Mouse (Mus musculus): ENCODE data around the gene F7. TPM values are rescaled to one million over a fixed set of nuclear protein-coding genes. Genes with fewer than 3 reads are reported as not detected.

The F7 gene
- not detected in 2 replicates for polyA plus RNA-seq (2016; fragmentation: Nextera tagmentation; extraction: Ambion mirVana)

GRCm38 (mm10) chr8:13025487-13026224 lies at the start of gene F7:
F7 (plus strand) TSS chr8:13026034.
- Histone ChIP-seq H3K36me3 (no peaks in the 10 kb centered on the region), H3K4me1 (no peaks in the 10 kb centered on the region), H3K4me3 (no peak within 1 kb of the TSS), H3K9me3 (no peaks in the 10 kb centered on the region), H3K9ac (no peak within 1 kb of the TSS), H3K27me3 (no peaks in the 10 kb centered on the region), H3K4me2 (replicated peaks) (no peak within 1 kb of the TSS), H3K27ac (no peak within 1 kb of the TSS)
- 59% methylated on average over 10 of the region's 10 CpGs for WGBS
- ATAC-seq (ENCODE audit: insufficient number of reproducible peaks, insufficient read depth, low FRiP score, low TSS enrichment): no peak

DNA sequence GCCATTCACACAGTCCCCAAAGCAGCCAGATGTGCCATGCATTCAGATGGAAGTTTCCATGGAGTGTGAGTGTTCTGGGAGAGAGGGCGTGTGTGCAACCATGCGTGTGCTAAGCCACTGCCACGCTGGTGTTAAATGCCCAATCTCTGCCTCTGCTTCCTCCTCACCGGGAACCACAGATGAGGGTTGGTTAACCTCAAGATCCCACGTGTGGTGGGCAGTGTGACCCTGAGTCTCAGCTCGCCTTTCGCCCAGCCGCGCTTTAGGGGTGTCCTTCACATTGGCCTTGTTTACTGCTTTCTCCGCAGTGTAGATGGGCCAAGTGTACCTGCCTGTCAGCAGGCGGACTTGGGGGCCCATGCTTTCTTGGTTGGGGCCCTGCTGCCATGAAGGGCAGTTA lies 49.5 kb upstream of the F7 start:
- H3K36me3 ChIP-seq: 0 out of 2 replicates have a peak, but pooled peaks cover 13% of the 10 kb centered on the region
- no peak overlapping the region for H3K9ac ChIP-seq
- H3K9me3 ChIP-seq: 0 out of 2 replicates have a peak, but pooled peaks cover 1% of the 10 kb centered on the region
- H3K27me3 ChIP-seq: no peaks in the 10 kb centered on the region
- WGBS: 86% methylated on average over 11 of the region's 11 CpGs
- 0 out of 2 replicates have a peak, but pooled peaks cover 3% of the 10 kb centered on the region for H3K4me1 ChIP-seq
- no peak for ATAC-seq (ENCODE audit: insufficient number of reproducible peaks, insufficient read depth, low FRiP score, low TSS enrichment)
- H3K4me2 ChIP-seq (replicated peaks): no peak overlapping the region
- H3K27ac ChIP-seq: no peak overlapping the region
- H3K4me3 ChIP-seq: no peak overlapping the region

DNA sequence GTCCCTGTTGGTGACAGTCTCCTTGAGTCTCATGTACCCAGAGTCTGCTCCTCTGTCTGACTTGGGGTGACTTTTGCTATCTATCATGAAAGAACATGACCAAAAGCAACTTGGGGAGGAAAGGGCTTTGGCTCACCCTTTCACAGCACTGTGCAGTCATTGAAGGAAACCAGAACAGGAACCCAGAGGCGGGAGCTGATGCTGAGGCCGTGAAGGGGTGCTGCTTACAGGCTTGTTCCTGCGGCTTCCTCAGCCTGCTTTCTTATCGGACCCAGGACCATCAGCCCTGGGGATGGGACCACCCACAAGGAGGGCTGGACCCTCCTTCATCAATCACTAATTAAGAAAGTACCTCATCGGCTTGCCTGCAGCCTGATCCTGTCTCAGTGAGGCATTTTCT lies 49.1 kb upstream of the F7 start:
- Histone ChIP-seq H3K9me3 (0 out of 2 replicates have a peak, but pooled peaks cover 5% of the 10 kb centered on the region), H3K4me3 (no peak overlapping the region), H3K9ac (no peak overlapping the region), H3K36me3 (0 out of 2 replicates have a peak, but pooled peaks cover 13% of the 10 kb centered on the region), H3K27ac (no peak overlapping the region), H3K27me3 (no peaks in the 10 kb centered on the region), H3K4me1 (0 out of 2 replicates have a peak, but pooled peaks cover 3% of the 10 kb centered on the region), H3K4me2 (replicated peaks) (no peak overlapping the region)
- WGBS: 59% methylated on average over 5 of the region's 5 CpGs
- no peak for ATAC-seq (ENCODE audit: insufficient number of reproducible peaks, insufficient read depth, low FRiP score, low TSS enrichment)

- Histone ChIP-seq H3K36me3 (0 out of 2 replicates have a peak, but pooled peaks cover 13% of the 10 kb centered on the region), H3K27ac (no peak overlapping the region), H3K4me3 (no peak overlapping the region), H3K4me1 (0 out of 2 replicates have a peak, but pooled peaks cover 3% of the 10 kb centered on the region), H3K27me3 (no peaks in the 10 kb centered on the region), H3K9ac (no peak overlapping the region), H3K9me3 (0 out of 2 replicates have a peak, but pooled peaks cover 5% of the 10 kb centered on the region), H3K4me2 (replicated peaks) (no peak overlapping the region)
- 79% methylated on average over 12 of the region's 12 CpGs for WGBS
- no peak for ATAC-seq (ENCODE audit: insufficient number of reproducible peaks, insufficient read depth, low FRiP score, low TSS enrichment)
These were observed 48.5 kb upstream of the F7 start for GRCm38 (mm10) chr8:12977325-12977724.

GRCm38 (mm10) chr8:12978308-12978707 lies 47.5 kb upstream of the F7 start:
- no peak for ATAC-seq (ENCODE audit: insufficient number of reproducible peaks, insufficient read depth, low FRiP score, low TSS enrichment)
- H3K4me1 ChIP-seq: 0 out of 2 replicates have a peak, but pooled peaks cover 3% of the 10 kb centered on the region
- no peaks in the 10 kb centered on the region for H3K27me3 ChIP-seq
- H3K4me3 ChIP-seq: no peak overlapping the region
- H3K27ac ChIP-seq: no peak overlapping the region
- H3K4me2 ChIP-seq (replicated peaks): no peak overlapping the region
- no peak overlapping the region for H3K9ac ChIP-seq
- 0 out of 2 replicates have a peak, but pooled peaks cover 5% of the 10 kb centered on the region for H3K9me3 ChIP-seq
- WGBS: 49% methylated on average over 2 of the region's 2 CpGs
- H3K36me3 ChIP-seq: 0 out of 2 replicates have a peak, but pooled peaks cover 13% of the 10 kb centered on the region

DNA sequence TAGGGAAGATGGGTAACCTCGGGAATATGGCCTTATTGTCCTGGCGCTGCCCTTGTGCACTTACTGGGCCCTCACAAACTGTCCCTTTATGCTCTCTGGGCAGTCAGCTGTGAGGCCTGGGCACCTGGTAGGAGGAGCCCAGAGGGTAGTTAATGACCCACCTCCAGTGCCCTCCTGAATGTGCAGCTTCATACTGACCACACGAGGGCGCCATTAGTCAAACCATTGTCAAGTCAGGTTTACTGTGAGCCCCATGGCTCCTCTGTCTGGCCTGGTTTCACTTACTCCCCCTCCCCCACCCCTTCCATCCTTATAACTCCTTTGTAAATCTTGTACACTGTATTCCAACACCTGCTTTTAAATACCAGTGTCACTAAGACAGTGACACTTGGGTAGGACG lies 47.1 kb upstream of the F7 start:
- no peaks in the 10 kb centered on the region for H3K27me3 ChIP-seq
- no peak overlapping the region for H3K4me3 ChIP-seq
- 0 out of 2 replicates have a peak, but pooled peaks cover 13% of the 10 kb centered on the region for H3K36me3 ChIP-seq
- H3K9me3 ChIP-seq: 0 out of 2 replicates have a peak, but pooled peaks cover 5% of the 10 kb centered on the region
- 0 out of 2 replicates have a peak, but pooled peaks cover 3% of the 10 kb centered on the region for H3K4me1 ChIP-seq
- no peak overlapping the region for H3K9ac ChIP-seq
- WGBS: 23% methylated on average over 5 of the region's 5 CpGs
- no peak overlapping the region for H3K27ac ChIP-seq
- peak; percentile 66 for ATAC-seq (ENCODE audit: insufficient number of reproducible peaks, insufficient read depth, low FRiP score, low TSS enrichment)
- H3K4me2 ChIP-seq (replicated peaks): no peak overlapping the region

DNA sequence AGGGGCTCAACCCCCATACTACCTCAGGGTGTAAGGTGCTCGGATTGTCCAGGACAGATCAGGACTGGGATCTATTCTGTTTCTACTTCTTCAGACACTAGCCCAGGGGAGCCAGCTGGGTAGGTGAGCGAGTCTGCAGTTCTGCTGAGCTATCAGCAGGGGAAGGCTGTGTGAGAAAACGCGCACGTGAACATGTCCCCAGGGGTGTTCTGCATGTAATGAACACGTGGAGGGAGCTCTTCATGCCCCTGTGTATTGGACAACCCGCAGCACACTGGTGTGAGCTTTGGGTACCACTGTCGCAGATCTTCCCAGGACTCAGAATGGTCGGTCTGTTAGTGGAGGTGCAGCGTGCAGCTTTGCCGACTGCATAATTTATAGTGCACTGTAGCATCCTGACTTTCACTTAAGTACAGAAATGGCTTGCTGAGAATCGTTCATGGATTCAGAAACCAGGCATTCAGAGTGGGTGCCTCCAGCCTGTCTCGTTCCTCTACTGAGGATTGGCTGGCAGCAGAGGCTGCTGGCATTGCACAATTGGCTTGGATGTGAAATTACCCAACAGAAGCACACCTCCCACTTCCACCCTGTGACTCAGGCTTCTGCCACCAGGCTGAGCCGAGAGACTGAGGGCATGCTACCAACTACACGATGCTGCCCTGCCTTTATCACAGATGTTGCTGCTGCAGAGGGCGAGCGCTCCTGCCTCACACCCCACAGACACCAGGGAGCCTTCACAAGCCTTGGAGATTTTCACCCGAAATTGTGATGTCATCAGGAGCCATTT lies 42.0 kb upstream of the F7 start:
- no peaks in the 10 kb centered on the region for H3K27me3 ChIP-seq
- ATAC-seq (ENCODE audit: insufficient number of reproducible peaks, insufficient read depth, low FRiP score, low TSS enrichment): no peak
- WGBS: 85% methylated on average over 18 of the region's 18 CpGs
- H3K9ac ChIP-seq: no peak overlapping the region
- H3K9me3 ChIP-seq: 0 out of 2 replicates have a peak, but pooled peaks cover 5% of the 10 kb centered on the region
- H3K36me3 ChIP-seq: 0 out of 2 replicates have a peak, but pooled peaks cover 3% of the 10 kb centered on the region
- no peak overlapping the region for H3K27ac ChIP-seq
- H3K4me2 ChIP-seq (replicated peaks): no peak overlapping the region
- H3K4me3 ChIP-seq: no peak overlapping the region
- H3K4me1 ChIP-seq: 0 out of 2 replicates have a peak, but pooled peaks cover 3% of the 10 kb centered on the region

GRCm38 (mm10) chr8:12984601-12985243 lies 41.1 kb upstream of the F7 start:
- Histone ChIP-seq H3K9me3 (0 out of 2 replicates have a peak, but pooled peaks cover 5% of the 10 kb centered on the region), H3K4me2 (replicated peaks) (no peak overlapping the region), H3K4me1 (no peaks in the 10 kb centered on the region), H3K27ac (no peak overlapping the region), H3K36me3 (0 out of 2 replicates have a peak, but pooled peaks cover 3% of the 10 kb centered on the region), H3K4me3 (no peak overlapping the region), H3K9ac (no peak overlapping the region), H3K27me3 (no peaks in the 10 kb centered on the region)
- 87% methylated on average over 17 of the region's 17 CpGs for WGBS
- ATAC-seq (ENCODE audit: insufficient number of reproducible peaks, insufficient read depth, low FRiP score, low TSS enrichment): no peak

- 0 out of 2 replicates have a peak, but pooled peaks cover 3% of the 10 kb centered on the region for H3K36me3 ChIP-seq
- no peak overlapping the region for H3K4me2 ChIP-seq (replicated peaks)
- ATAC-seq (ENCODE audit: insufficient number of reproducible peaks, insufficient read depth, low FRiP score, low TSS enrichment): no peak
- H3K27me3 ChIP-seq: no peaks in the 10 kb centered on the region
- no peak overlapping the region for H3K9ac ChIP-seq
- H3K4me1 ChIP-seq: no peaks in the 10 kb centered on the region
- no peak overlapping the region for H3K27ac ChIP-seq
- H3K4me3 ChIP-seq: no peak overlapping the region
- H3K9me3 ChIP-seq: 0 out of 2 replicates have a peak, but pooled peaks cover 5% of the 10 kb centered on the region
- 82% methylated on average over 13 of the region's 13 CpGs for WGBS
These were observed 40.6 kb upstream of the F7 start for GRCm38 (mm10) chr8:12985259-12985658.

GRCm38 (mm10) chr8:12987571-12987970 lies 38.3 kb upstream of the F7 start:
- H3K9ac ChIP-seq: no peak overlapping the region
- no peak overlapping the region for H3K4me2 ChIP-seq (replicated peaks)
- H3K36me3 ChIP-seq: 0 out of 2 replicates have a peak, but pooled peaks cover 3% of the 10 kb centered on the region
- H3K9me3 ChIP-seq: no peaks in the 10 kb centered on the region
- H3K27ac ChIP-seq: no peak overlapping the region
- 80% methylated on average over 8 of the region's 8 CpGs for whole genome bisulfite sequencing
- no peaks in the 10 kb centered on the region for H3K4me1 ChIP-seq
- H3K27me3 ChIP-seq: no peaks in the 10 kb centered on the region
- no peak for ATAC-seq (ENCODE audit: insufficient number of reproducible peaks, insufficient read depth, low FRiP score, low TSS enrichment)
- no peak overlapping the region for H3K4me3 ChIP-seq
